Mouse (Mus musculus): Measurements from ENCODE around the gene Pex11a. TPM values are rescaled to one million over a fixed set of nuclear protein-coding genes. Genes with fewer than 3 reads are reported as not detected.
A peak's percentile ranks its signal among the peaks of the same experiment; 100 is the strongest.

Gene Pex11a
- total RNA-seq, 2 experiments from 2014 or later: 49.2 to 49.3 TPM

DNA sequence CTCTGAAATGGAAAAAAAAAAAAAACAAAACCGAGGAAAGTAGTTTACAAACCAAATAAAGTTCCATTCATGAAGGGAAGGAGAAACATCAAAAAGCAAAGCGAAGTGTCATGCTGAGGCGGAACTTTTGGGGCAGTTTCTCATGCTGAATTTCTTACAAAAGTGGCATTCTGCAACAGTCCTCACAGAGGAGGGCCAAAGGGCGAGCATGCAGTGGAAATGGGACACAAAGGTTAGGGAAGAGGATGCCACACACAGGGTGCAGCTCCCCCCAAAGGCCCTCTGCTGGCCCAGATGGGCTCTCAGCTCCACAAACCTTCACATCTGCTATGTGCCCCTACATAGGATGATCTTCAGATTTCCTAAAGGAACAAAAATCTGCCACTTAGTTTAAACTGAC lies 2.7 kb downstream of the Pex11a start:
- no peak for DNase-seq

DNA sequence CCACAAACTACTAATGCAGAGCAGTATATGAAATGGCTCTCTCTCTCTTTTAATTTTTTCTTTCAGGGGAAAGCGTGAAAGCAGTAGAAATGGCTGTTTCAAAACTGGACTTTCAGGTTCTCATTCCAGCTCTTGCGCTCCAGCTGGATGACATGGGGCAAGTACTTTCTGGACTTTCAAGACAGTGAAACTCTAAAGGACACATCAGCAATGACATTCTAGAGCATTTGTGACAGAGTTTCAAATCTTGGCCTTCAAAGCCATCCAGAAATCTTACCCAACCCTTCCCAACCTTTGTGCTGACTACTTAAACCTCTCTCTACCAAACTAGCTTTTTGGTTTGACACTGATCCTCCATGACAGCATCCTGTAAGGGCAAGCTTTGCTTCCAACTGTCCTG lies 4.0 kb downstream of the Pex11a start:
- no peak for DNase-seq

DNA sequence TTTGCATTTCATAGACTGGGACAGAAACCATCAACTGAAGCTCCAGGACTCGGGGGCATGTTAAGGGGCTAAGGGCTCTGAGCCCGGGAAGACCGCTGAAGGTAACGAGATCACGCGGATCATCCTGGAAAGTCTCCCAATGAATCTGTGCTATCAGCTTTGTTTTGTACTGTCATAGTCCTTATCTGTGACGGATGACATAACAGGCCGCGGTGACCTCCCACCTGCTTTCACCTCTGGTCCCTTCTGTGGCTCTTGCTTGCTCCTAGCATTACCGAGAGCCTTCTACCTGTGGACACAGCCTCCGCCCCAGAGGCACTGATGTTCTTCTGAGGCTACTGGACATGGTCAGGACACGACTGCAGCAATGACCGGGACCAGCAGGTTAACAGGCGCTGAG lies 6.4 kb downstream of the Pex11a start:
- DNase-seq: no peak

DNA sequence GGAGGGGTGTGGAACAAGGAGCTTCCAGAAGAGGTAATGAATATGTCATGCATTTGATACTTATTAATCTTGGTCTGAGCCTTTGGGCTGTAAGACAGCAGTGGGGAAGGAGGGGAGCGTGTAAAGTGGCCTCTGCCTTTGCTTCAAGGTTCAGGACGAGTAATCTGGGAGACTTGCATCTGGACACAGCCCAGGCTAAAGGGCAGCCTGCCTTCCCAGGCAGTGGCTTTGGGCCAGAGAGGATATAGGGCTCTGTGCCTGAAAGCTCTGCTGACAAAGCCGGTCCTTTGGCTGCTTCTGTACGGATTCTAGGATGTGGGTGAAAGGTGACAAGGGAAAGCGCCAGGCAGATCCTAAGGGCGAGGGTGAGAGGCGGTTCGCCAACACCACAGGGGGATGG lies 8.4 kb downstream of the Pex11a start:
- DNase-seq: peak; percentile 85 to 86

DNA sequence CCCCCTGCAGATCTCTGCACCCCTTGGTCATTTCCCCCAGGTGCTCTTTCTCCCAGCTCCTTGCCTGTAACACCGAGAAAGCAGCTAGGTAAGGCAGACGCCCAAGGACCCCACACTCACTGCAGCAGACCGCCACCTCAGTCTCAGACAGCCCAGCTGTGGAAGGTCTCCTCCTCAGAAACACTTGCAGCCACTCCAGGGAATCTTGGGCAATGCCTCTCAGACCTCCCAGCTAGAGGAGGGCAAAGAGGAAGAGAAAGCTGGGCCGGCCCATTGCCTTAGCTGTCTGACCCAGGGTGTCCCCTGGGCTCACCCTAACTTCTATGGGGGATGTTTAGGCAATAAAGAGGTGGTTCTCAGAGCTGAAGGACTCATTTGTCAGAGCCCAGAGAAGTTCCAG lies 10.3 kb downstream of the Pex11a start, which contains the start of gene Plin1:
Gene Plin1, minus strand, starts transcription at position 282 of the 400 bp plus-strand sequence.
- DNase-seq: peak in 1 of 2 experiments; percentile 58

DNA sequence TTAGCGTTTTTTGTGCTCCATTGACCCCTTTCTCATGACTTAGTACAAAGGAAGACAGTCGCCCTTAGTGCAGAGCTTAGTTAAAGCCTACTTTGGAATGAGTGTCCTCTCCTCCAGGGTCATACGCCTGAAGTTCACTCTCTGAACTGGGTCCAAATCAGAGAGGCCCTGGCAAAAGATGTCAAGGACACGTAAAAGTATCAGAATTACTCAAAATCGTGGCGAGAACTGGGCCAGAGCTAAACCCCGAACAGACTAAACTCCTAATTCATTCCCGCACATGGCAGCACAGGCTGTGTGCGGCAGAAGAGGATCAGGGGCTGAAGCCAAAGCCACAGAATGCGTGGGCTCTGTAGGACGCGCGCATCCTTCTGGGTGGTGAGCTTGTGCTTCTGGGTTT lies 11.5 kb downstream of the Pex11a start:
- DNase-seq: peak; percentile 60 to 61

DNA sequence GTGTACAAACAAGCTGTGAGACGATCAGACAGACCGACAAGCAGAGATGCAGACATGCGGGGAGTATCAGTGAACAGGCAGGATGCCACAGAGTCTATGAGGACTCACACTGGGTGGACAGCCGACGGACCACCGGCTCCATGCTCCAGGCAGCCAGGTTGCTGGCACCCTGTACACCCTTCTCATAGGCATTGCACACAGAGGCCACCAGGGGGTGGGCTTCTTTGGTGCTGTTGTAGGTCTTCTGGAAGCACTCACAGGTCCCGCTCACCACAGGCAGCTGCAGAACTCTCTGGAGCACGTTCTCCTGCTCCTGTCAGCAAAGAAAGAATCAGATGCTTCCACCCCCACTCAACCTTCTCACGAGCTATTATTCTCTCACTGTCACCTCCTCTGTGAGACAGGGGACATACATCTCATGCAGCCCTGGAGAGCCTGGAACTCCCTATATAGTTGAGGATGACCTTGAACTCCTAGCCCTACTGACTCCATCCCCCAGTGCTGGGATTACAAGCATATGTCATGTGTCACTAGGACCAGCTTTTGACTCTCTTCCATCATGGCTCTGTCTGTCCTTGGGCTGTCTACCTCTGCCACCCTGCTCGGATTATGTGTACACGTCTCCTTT lies 13.1 kb downstream of the Pex11a start:
- DNase-seq: peak; percentile 48 to 64

DNA sequence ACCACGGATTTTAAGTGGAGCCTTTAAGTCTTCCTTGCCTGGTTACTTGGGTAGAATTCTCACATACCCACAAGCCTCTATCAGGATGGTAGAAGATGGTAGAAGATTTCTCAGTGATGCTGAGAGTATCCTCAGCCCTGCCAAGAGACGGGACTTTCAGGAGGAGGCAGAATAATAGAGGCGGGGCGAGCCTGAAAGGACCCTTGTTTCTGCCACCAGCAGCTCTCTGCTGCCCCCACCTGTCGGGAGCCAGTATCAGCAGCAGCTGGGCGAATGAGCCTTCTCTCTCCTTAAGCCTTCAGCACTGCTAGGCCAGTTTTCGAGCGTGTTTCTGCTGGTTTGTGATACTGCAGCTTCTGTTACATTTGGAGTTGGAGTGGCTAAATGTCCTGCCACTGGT lies 13.8 kb downstream of the Pex11a start:
- peak; percentile 79 to 87 for DNase-seq

DNA sequence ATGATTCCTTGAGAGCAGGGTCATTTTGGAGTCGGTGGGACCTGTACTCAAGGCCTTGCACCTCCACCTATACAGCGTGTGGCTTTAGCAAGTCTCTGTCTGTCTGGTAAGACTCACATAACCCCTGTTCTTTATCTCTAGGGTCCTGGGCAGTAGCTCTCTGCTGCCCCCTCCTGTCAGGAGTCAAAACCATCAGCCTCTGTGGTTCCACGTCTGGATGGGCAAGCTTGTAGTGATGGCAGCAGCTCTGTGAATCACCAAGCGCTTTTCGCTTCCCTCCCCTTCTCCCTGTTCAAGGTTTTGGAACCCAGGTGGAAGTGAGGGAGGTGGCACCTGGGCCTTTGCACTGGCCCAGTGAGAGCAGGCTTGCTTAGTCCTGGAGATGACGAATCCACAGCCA lies 14.7 kb downstream of the Pex11a start:
- peak; percentile 75 to 79 for DNase-seq

DNA sequence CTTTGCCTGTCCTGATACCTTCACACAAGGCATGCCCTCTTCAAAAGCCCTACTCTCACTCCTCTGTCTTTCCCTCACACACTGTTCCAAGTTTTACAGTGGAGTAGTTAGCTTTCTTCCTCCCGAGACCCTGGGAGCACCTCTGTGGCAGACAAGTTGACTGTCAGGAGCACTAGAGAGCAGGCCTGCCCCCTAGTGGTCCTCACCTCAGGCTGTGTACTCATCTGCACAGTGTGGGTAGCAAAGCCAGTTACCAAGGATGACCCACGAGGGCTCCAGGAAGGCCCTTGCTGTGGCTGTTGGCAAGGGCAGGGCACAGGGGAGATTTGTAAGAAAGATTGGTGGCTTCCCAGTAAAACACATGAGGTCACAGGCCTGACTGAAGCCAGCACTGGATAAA lies 15.8 kb downstream of the Pex11a start:
- peak; percentile 67 to 81 for DNase-seq

DNA sequence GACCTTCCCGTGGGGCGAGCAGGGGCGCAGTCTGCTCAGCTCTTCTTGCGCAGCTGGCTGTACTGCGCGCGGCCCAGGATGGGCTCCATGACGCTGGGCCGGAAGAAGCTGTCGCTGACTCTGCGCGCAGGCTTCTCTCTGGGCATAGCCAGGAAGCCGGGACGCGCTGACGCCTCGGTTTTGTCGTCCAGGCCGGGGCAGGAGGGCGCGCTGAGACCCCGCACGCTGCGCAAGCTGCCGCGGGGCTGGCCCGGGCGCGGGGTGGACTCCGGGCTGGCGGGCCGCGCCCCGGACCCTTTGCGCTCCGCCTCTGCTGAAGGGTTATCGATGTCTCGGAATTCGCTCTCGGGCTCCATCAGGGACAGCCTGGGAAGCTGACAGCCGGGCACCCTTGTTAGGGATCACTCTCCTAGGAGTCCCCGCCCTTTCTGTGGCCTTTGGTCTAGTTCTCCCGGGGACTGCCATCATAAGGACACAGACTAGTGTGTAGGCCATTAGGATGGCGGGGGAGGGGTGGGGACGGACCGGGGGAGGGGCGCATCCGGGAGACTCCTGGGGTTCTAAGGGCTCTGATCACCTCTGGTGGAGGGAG lies 21.4 kb downstream of the Pex11a start:
- peak; percentile 73 to 80 for DNase-seq

DNA sequence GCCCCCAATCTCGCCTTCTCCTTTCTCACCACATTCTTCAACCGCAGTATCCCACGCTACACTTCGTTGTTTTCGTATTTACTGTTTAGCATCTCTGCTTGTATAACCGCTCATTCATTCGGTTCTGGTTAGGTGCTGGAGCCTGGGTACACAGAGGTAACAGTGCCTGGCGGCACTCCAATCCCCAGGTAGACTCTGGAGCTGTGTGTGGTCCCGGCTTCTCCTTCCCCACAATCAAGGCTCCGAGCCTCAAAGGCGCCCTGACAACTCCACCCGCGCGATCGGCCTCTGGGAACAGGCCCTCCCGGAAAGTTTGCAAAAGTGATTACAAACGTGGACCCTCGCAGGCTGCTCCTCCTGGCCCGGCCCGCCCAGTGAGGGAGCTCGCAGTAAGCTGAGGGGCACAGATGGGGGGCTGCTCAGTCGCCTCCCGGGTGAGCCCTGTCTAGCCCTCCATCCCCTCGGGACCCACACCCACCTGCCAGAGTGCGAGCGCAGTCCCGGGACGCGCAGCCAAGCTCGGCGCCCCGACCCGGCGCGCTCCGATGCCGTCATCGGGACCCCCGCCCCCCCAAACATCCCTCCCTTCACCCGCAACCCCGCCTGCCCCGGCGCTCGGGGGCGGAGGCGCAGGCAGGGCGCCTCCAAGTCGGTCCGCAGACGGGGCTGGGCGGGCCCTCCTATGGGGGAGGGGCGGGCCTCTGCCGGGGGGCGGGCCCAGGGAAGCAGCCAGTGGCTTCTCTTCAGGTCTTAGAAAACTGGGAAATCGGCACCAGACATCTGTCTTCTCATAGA lies 27.5 kb downstream of the Pex11a start, which contains the start of gene Kif7:
Gene Kif7, minus strand, starts transcription at position 534 of the 795 bp plus-strand sequence.
- peak; percentile 89 to 95 for DNase-seq

DNA sequence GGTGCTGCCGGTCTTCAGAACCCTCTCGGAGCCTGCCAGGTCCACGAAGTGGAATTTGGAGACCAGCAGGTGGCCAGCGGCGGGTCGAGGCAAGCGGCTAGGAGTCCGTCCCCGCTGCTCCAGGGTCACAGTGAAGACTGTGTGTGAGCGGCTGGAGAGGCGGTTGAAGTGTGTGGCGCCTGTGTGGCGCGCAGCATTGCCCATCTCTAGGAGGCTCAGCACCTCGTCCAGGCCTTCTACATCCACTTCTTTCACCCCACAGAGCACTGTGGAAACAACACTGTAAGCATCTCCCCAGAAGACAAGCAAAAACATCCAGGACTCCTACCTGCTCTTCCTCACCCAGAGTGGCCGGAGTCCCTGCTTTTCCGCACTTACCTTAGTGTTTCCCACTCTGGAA lies 32.1 kb downstream of the Pex11a start:
- DNase-seq: no peak

DNA sequence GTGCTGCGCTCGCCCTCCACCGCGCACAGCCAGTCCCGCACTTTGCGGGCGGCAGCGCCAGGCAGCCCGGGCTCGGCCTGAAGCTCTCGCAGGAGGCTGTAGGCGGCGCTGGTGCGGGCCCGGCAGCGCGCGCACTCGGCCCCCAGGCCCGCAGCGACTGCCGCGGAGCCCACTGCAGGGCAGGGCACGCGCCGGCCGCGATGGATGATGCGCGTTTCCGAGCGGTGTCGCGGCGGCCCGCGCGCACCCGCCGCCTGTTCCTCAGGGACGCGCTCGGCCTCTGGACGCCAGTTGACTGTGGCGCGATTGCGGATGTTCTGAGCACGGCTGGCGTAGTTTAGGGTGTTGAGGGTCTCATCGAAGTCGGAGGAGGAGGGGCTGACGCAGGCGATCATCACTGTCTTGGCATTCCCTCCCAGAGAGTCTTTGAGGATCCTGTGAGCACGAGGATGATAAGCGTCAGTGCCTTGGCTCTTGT lies 32.8 kb downstream of the Pex11a start:
- peak; percentile 44 to 55 for DNase-seq

DNA sequence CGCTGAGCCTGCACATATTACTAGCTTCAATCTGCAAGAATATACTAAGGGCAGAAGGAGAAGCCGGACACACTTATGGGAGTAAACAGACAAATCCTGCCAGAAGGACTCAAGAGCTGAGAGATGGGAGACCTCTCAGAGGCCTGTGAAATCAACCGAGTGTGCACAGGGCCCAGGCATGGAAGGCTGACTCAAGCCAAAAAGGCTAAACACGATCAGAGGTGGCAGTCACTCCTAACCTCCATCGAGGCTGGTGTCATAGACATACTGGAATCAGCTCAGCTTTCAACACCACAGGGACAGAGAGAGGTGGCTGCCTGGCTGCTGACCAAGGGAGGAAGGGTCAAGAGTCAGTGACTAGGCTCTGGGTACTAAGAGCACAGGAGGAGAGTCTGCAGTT lies 37.7 kb downstream of the Pex11a start:
- no peak for DNase-seq

DNA sequence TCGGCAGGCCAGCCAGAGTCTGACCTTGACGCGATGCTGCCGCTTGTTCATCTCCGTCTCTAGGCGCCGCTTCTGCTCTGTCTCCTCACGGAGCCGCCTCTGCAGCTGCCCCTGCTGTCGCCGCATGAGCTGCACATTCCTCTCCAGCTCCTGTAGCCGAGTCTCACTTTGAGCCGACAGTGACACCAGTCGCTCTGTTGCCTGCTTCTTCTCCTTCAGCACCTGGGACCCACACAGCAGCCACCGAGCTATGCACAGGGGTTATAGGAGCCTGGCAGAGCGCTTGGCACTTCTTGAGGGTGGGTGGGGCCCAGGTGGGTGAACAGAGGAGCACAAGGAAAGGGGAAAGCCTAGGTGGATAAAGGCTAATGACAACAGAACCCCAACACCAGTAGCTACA lies 40.2 kb downstream of the Pex11a start:
- no peak for DNase-seq

DNA sequence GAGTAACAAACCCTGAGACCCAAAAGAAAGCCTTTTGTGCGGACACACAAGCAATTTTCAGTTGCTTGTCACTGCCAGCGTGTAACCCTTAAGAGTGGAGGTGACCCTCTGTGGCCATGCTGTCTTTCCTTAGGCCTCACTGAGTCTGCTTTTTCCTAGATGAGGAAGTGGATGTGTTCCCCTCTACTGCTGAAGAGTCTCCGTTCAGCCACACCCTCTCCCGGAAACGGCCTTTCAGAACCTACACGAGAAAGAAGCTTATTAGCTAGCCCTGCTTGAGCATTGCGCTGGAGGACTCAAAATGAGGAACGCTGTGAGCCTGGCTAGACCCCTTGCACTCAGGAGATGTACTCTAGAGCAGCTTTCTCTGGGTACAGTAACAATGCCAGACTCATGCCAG lies 46.4 kb downstream of the Pex11a start:
- no peak for DNase-seq

Other genes with a start within 250 kb of the Pex11a start
- gene Rhcg, start 125.5 kb downstream of the Pex11a start, total RNA-seq (2021): 10 to 100 TPM; 16.5 to 56.2 TPM
- gene Ticrr, start 82.9 kb downstream of the Pex11a start, total RNA-seq (2021): under 1 TPM; 0.49 to 0.50 TPM
- gene Kif7, start 27.4 kb downstream of the Pex11a start, total RNA-seq (2021): 1 to 10 TPM; 4.1 TPM
- gene Plin1, start 10.2 kb downstream of the Pex11a start, total RNA-seq (2021): 100 to 1,000 TPM; 500 to 527 TPM
- 1 to 10 TPM; 1.6 to 2.0 TPM for gene Wdr93, start within 50 bp of the Pex11a start, total RNA-seq (2021)
- gene Mesp1, start 50.7 kb upstream of the Pex11a start, total RNA-seq (2021): not detected
- gene Mesp2, start 67.6 kb upstream of the Pex11a start, total RNA-seq (2021): under 1 TPM; 0.26 to 0.79 TPM
- 10 to 100 TPM in 1 of 2 experiments, 1 to 10 TPM in 1; 9.2 to 10.8 TPM for gene Anpep, start 117.9 kb upstream of the Pex11a start, total RNA-seq (2021)
- 10 to 100 TPM; 25.8 to 30.7 TPM for gene Ap3s2, start 177.5 kb upstream of the Pex11a start, total RNA-seq (2021)
- gene Arpin, start 192.2 kb upstream of the Pex11a start, total RNA-seq (2021): 10 to 100 TPM; 15.2 to 21.2 TPM

Data from adrenal gland, postnatal 36 days (tissue).